Mouse (Mus musculus) midbrain, embryonic 10.5 days (tissue): ENCODE data around the gene Fam84a. TPM values are rescaled to one million over a fixed set of nuclear protein-coding genes. Genes with fewer than 3 reads are reported as not detected.

Experiments used
- DNase-seq: peaks from one replicate; pipeline ENCODE4 v3.0.0-alpha.2; 2017; ENCODE audit warnings: low spot score
- H3K27ac ChIP-seq: fragments of 300-500 bp; sonication (generic); replicated peaks from 2 replicates; pipeline ENCODE4 v1.5.1; 2016; ENCODE audit warnings: mild to moderate bottlenecking
- H3K27me3 ChIP-seq: fragments of 300-500 bp; sonication (generic); 2 replicates; pipeline ENCODE4 v1.6.1; 2016; ENCODE audit warnings: low read depth, mild to moderate bottlenecking; ENCODE audit not compliant: poor library complexity, severe bottlenecking
- H3K36me3 ChIP-seq: fragments of 300-500 bp; sonication (generic); 2 replicates; pipeline ENCODE4 v1.6.1; 2016; ENCODE audit warnings: mild to moderate bottlenecking, moderate library complexity
- H3K4me1 ChIP-seq: fragments of 300-500 bp; sonication (generic); 2 replicates; pipeline ENCODE4 v1.6.1; 2016
- H3K4me3 ChIP-seq: fragments of 300-500 bp; sonication (generic); 2 replicates; pipeline ENCODE4 v1.5.1; 2016; ENCODE audit warnings: mild to moderate bottlenecking, moderate library complexity
- H3K9me3 ChIP-seq: fragments of 300-500 bp; sonication (generic); replicated peaks from 2 replicates; pipeline ENCODE4 v1.6.1; 2016; ENCODE audit warnings: mild to moderate bottlenecking
- WGBS: fragments of 180-500 bp; shearing (Covaris S2); methylation state at CpG from one replicate; pipeline ENCODE4 v1.1.7; 2016; 5-methylcytosine and 5-hydroxymethylcytosine counted together
- polyA plus RNA-seq: library from polyadenylated mRNA; unstranded; fragments of >200 nt; fragmentation: Nextera tagmentation; extraction: Ambion mirVana; gene quantifications from 2 replicates; pipeline ENCODE4 v1.2.1, GENCODE M21; 2016

The Fam84a gene
- 11.7 and 21.2 TPM in 2 replicates for polyA plus RNA-seq

- H3K27ac ChIP-seq: peak within 1 kb of the TSS; percentile 79
- H3K4me3 ChIP-seq: peak within 1 kb of the TSS; percentile 65
- H3K4me1 ChIP-seq: peaks cover 32% of the 10 kb centered on the region
- peak; percentile 95 for DNase-seq
- no peaks in the 10 kb centered on the region for H3K36me3 ChIP-seq
- H3K27me3 ChIP-seq: peaks cover 58% of the 10 kb centered on the region
- no peaks in the 10 kb centered on the region for H3K9me3 ChIP-seq
- under 1% methylated on average over 31 of the region's 31 CpGs for WGBS
These were observed at the start of gene Fam84a for GRCm38 (mm10) chr12:14151921-14152320. Gene Fam84a, minus strand, starts transcription at chr12:14152054.

DNA sequence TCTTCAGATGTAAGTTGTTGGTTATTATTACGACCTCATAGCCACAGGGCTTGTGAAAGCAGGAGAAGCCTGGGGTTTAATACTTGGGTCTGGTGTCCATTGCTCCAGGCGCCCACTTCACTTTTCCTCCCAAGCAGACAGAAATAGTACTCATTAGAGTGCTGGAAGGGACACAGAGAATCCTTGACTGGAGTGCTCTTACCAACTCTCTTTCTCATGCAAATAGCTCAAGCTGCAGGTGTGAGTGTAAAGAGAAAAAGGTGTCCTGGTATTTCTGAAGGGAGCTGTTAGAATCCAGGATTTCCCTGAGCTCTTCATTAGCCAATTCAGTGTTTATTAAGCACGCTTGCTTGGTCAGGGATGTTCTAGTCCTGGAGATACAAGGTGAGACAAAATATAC lies 43.6 kb upstream of the Fam84a start:
- no peaks in the 10 kb centered on the region for H3K4me1 ChIP-seq
- DNase-seq: no peak
- H3K4me3 ChIP-seq: no peak overlapping the region
- no peaks in the 10 kb centered on the region for H3K9me3 ChIP-seq
- no peaks in the 10 kb centered on the region for H3K27me3 ChIP-seq
- 67% methylated on average over 3 of the region's 3 CpGs for WGBS
- no peak overlapping the region for H3K27ac ChIP-seq
- H3K36me3 ChIP-seq: no peaks in the 10 kb centered on the region

GRCm38 (mm10) chr12:14186689-14187195 lies 34.9 kb upstream of the Fam84a start:
- no peaks in the 10 kb centered on the region for H3K4me1 ChIP-seq
- no peak for DNase-seq
- H3K36me3 ChIP-seq: no peaks in the 10 kb centered on the region
- H3K27me3 ChIP-seq: no peaks in the 10 kb centered on the region
- no peak overlapping the region for H3K27ac ChIP-seq
- no peaks in the 10 kb centered on the region for H3K9me3 ChIP-seq
- WGBS: 77% methylated on average over 3 of the region's 3 CpGs
- no peak overlapping the region for H3K4me3 ChIP-seq

DNA sequence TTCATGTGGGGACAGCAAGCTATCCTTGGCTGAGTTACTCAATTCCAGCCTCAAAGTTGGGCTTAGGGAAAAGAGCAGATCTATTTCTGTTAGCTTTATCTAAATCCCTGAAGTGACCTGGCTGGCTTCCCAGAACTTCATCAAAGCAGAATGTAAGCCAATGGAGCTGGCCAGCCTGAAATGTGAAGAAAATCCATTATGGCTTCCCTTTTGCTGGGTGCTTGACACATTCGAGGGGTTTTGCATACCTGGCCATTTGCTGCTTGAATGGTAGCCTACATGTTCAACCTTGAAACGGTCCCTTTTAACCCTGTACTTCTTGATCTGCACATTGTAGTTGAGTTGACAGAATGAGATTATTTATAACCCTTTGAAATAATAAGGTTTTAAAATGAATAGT lies 13.9 kb upstream of the Fam84a start:
- WGBS: 82% methylated on average over 2 of the region's 2 CpGs
- H3K27me3 ChIP-seq: no peaks in the 10 kb centered on the region
- H3K27ac ChIP-seq: no peak overlapping the region
- H3K36me3 ChIP-seq: no peaks in the 10 kb centered on the region
- H3K4me3 ChIP-seq: no peak overlapping the region
- H3K4me1 ChIP-seq: no peaks in the 10 kb centered on the region
- no peaks in the 10 kb centered on the region for H3K9me3 ChIP-seq
- no peak for DNase-seq

GRCm38 (mm10) chr12:14164936-14165335 lies 13.1 kb upstream of the Fam84a start:
- H3K27ac ChIP-seq: no peak overlapping the region
- 83% methylated on average over 1 of the region's 1 CpGs for WGBS
- H3K9me3 ChIP-seq: no peaks in the 10 kb centered on the region
- no peaks in the 10 kb centered on the region for H3K27me3 ChIP-seq
- no peaks in the 10 kb centered on the region for H3K36me3 ChIP-seq
- H3K4me1 ChIP-seq: no peaks in the 10 kb centered on the region
- no peak for DNase-seq
- no peak overlapping the region for H3K4me3 ChIP-seq

GRCm38 (mm10) chr12:14152426-14152825 lies 572 bp upstream of the Fam84a start:
- peaks cover 32% of the 10 kb centered on the region for H3K4me1 ChIP-seq
- 2% methylated on average over 14 of the region's 14 CpGs for WGBS
- no peaks in the 10 kb centered on the region for H3K36me3 ChIP-seq
- DNase-seq: peak; percentile 52
- peak overlapping the region; percentile 65 for H3K4me3 ChIP-seq
- H3K27ac ChIP-seq: peak overlapping the region; percentile 70
- no peaks in the 10 kb centered on the region for H3K9me3 ChIP-seq
- peaks cover 55% of the 10 kb centered on the region for H3K27me3 ChIP-seq

- no peaks in the 10 kb centered on the region for H3K9me3 ChIP-seq
- peak overlapping the region; percentile 65 for H3K4me3 ChIP-seq
- peaks cover 32% of the 10 kb centered on the region for H3K4me1 ChIP-seq
- no peaks in the 10 kb centered on the region for H3K36me3 ChIP-seq
- DNase-seq: peak; percentile 42
- 6% methylated on average over 19 of the region's 19 CpGs for WGBS
- peak overlapping the region; percentile 79; the same call in 1 of the 2 replicates for H3K27ac ChIP-seq
- H3K27me3 ChIP-seq: peaks cover 58% of the 10 kb centered on the region
These were observed 770 bp downstream of the Fam84a start for GRCm38 (mm10) chr12:14150936-14151631.

GRCm38 (mm10) chr12:14150568-14150909 lies 1.3 kb downstream of the Fam84a start:
- H3K27me3 ChIP-seq: peaks cover 58% of the 10 kb centered on the region

GRCm38 (mm10) chr12:14149843-14150567 lies 1.8 kb downstream of the Fam84a start:
- H3K27ac ChIP-seq: peak overlapping the region; percentile 78
- peaks cover 32% of the 10 kb centered on the region for H3K4me1 ChIP-seq
- peak; percentile 81 for DNase-seq
- H3K27me3 ChIP-seq: peaks cover 58% of the 10 kb centered on the region
- peak overlapping the region; percentile 65 for H3K4me3 ChIP-seq
- WGBS: under 1% methylated on average over 59 of the region's 59 CpGs
- H3K9me3 ChIP-seq: no peaks in the 10 kb centered on the region
- no peaks in the 10 kb centered on the region for H3K36me3 ChIP-seq

More at GRCm38 (mm10) chr12:14150568-14150909, 1.3 kb downstream of the Fam84a start:
- Histone ChIP-seq H3K36me3 (no peaks in the 10 kb centered on the region), H3K4me3 (peak overlapping the region; percentile 65), H3K27ac (peak overlapping the region; percentile 78), H3K9me3 (no peaks in the 10 kb centered on the region), H3K4me1 (peaks cover 32% of the 10 kb centered on the region)
- WGBS: 2% methylated on average over 20 of the region's 20 CpGs
- peak; percentile 65 for DNase-seq

DNA sequence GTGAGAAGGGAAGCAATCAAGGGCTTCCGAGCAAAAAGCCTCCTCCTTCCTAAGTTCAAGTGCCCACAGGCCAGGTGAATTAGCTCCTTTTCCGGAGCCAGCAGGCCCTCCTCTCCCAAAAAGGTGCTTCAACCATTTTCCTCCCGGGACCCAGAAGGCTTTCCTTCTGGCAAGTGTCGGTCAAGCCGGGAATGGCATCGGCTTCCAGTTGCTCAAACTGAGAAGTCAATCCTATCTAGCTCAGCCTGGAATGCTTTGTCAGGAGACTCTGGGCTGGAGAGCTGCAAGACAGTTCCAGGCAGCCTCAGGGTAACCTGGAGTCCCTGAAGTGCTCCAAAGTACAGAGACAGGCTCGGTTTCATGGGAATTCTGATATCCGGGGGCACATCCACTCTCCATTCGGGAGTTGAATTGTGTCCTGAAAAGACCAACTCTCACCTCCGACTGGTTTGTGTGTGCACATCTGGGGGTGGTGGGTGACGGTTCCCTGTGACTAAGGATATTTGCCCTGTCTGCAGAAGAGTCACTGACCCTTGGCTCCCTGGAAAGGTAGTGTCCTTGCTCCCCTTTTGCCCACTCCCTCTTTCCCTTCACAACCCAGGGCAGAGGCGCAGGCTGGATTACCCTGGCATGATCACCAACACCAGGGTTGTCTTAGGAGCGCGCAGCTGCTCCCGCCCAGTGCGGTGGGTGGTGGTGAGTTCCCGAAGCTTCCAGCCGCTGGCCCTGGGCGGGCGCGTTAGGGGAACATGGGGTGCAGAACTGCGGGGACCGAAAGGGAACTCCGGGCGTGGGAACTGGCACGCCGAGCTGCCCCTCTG lies 2.6 kb downstream of the Fam84a start:
- H3K27ac ChIP-seq: peak overlapping the region; percentile 78
- H3K36me3 ChIP-seq: no peaks in the 10 kb centered on the region
- peak; percentile 24 for DNase-seq

DNA sequence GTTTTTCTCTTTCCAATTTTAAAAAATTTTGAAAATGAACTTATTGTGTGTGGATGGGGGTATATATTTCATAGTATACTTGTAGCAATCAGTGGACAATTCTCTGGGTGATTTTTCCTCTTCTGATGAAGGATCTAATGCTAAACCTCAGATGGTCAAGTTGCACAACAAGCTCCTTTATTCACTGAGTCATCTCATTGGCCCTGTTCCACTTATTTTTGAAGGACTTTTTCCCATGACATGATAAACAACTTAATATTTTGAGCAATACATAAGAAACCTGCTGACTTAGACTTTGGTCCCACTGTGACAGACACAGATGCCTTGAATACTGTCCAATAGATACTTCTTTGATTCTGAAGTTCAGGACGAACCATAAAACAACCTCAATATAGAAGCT lies 14.8 kb downstream of the Fam84a start:
- no peaks in the 10 kb centered on the region for H3K4me1 ChIP-seq
- H3K9me3 ChIP-seq: no peaks in the 10 kb centered on the region
- DNase-seq: no peak
- WGBS: 86% methylated on average over 1 of the region's 1 CpGs
- no peaks in the 10 kb centered on the region for H3K36me3 ChIP-seq
- no peak overlapping the region for H3K4me3 ChIP-seq
- no peak overlapping the region for H3K27ac ChIP-seq
- no peaks in the 10 kb centered on the region for H3K27me3 ChIP-seq

More for the DNA sequence above, 2.6 kb downstream of the Fam84a start:
- Histone ChIP-seq H3K4me1 (peaks cover 32% of the 10 kb centered on the region), H3K9me3 (no peaks in the 10 kb centered on the region), H3K4me3 (peak overlapping the region; percentile 65), H3K27me3 (peaks cover 58% of the 10 kb centered on the region)
- WGBS: 8% methylated on average over 27 of the region's 27 CpGs

DNA sequence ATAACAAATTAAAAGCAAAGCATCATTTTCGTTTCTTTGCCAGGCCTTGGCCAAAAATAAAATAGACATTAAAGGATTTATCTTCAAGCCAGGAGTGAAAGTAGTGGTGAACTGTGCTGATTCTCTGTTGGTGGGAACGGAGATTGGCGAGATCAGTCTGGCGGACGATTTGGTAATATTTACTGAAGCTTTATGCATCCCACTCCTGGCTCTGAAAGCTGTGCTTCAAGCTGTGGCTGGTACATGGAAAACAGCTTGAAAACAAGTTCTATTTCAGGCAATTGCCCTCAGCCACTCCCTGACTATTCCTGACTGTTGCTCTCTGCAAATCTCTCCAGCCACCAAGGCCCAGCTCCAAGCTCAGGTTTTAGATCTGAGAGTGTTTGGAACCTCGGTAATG lies 37.1 kb downstream of the Fam84a start:
- Histone ChIP-seq H3K36me3 (no peaks in the 10 kb centered on the region), H3K4me1 (no peaks in the 10 kb centered on the region), H3K27me3 (no peaks in the 10 kb centered on the region), H3K4me3 (no peak overlapping the region), H3K9me3 (no peaks in the 10 kb centered on the region), H3K27ac (no peak overlapping the region)
- DNase-seq: no peak
- 89% methylated on average over 6 of the region's 6 CpGs for WGBS
